Mouse (Mus musculus) gonadal fat pad, adult 2 months (tissue): ENCODE data around the gene Arhgef3. TPM values are rescaled to one million over a fixed set of nuclear protein-coding genes. Genes with fewer than 3 reads are reported as not detected.

Experiments used
- DNase-seq: peaks from one replicate; pipeline ENCODE4 v3.0.0-alpha.2; 2012; ENCODE audit warnings: low read depth
- polyA plus RNA-seq: library from polyadenylated mRNA; depleted of rRNA; stranded (reverse); fragments of >200 nt; gene quantifications from 2 replicates; pipeline ENCODE4 v1.2.3, GENCODE M21; 2012

Gene Arhgef3
- polyA plus RNA-seq, 1 experiment = 12.2 TPM

DNA sequence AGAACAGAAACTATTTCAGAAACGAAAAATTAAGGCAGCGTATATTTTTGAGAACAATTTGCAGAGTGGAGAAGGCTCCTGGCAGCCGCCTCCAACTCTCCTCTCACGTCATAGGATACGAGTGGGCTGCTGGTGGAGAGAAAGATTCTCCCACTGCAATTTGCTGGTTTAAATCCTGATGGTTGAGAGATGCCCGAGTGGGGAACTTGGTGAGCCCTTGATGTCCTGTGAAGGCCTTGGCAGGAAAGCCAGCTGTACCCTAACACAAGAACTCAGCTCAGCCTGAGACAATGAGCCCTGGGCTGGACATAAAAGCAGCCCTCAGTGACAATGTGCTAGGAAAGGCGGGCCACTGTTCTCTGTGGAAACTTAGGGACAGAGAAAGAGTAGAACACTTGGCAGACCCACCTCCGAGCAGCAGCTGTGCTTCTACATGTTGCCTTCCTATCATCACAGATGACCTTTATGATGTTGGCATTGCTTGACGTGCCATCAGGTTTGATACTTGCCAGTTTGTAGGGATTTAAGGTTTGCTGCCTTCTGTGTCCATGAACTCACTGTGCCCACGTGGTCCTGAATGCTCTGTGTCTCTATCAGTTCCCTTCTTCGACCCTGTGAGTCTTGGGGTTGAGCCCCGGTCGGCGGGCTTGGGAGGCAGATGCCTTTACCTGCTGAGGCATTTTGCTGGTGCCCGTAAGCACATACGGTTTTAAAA, 154.4 kb downstream of the Arhgef3 start:
- no peak for DNase-seq

DNA sequence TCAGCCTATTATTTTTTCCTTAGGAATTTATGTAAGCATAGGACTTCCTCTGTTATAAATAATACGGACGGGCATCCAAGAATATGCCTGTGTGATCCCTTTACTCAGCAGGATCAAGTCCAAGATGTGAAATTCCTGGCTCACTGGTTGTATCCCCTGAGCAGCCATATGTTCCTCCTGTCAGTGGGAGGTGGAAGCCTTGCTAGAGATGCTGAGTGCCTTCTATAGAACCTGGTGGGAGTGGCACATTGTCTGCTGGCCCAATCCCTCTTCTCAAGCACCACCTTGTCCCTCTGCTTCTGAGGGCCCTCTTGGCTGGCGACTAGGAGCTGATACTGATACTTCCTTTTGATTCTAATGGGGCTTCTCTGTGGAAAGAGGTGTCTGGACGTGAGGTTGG, 155.1 kb downstream of the Arhgef3 start:
- DNase-seq = no peak

GRCm38 (mm10) chr14:27270466-27270865, 155.8 kb downstream of the Arhgef3 start:
- no peak for DNase-seq

DNA sequence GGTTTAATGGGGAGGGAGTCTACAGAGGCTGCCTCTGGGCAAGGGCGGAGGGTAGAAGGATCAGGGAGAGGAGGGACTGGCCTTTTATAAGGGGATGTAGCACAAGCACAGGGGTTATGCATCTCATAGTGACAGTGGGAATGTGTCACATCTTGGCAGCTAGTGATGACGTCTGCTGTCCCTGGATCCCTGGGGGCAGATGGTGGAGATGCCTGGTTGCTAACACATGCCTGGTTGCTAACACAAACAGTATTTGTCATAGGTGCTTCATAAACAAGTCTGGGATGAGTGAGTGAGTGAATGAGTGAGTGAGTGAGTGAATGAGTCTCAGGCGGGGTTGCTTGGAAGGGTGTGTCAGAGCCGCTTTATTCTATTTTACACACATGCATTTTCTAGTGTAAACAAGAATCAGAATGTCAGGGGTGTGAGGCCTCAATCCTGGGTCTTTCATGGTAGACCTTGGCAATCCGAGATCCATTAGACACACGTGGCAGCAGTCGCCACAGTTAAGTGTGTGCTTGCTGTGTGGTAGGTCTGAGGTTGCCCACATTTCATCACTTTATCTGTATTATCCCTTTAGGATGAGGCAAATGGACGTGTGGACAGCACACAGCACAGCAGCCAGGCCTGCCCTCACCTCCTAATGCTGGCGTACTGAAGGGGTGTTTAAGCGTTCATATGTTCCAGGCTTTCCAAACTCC, 156.8 kb downstream of the Arhgef3 start:
- no peak for DNase-seq

GRCm38 (mm10) chr14:27272072-27272834, 157.6 kb downstream of the Arhgef3 start:
- DNase-seq = no peak

GRCm38 (mm10) chr14:27272835-27273138, 158.1 kb downstream of the Arhgef3 start:
- no peak for DNase-seq

- DNase-seq = no peak
Observed at GRCm38 (mm10) chr14:27273169-27273568, 158.5 kb downstream of the Arhgef3 start.

- DNase-seq = no peak
Observed at GRCm38 (mm10) chr14:27277259-27277658, 162.6 kb downstream of the Arhgef3 start.

GRCm38 (mm10) chr14:27280201-27280890, 165.6 kb downstream of the Arhgef3 start:
- no peak for DNase-seq

DNA sequence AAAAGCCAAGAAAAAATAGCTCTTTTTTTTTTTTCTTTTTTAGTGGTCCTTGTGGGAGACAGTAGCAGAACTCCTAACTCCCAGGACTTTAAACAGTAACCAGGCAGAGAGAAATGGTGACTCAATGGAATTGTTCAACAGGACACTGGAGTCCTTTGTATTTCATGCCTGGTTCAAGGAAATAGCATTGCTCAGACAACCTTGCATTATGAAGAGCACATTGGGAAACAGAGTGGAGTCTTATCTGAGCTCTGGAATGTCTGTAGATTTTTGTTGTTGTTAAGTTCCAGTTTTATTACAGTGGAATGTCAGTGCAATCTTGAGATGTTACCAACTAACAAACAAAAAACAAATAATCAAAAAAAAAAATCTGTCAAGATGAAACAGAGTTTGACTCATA, 169.3 kb downstream of the Arhgef3 start:
- DNase-seq = no peak

DNA sequence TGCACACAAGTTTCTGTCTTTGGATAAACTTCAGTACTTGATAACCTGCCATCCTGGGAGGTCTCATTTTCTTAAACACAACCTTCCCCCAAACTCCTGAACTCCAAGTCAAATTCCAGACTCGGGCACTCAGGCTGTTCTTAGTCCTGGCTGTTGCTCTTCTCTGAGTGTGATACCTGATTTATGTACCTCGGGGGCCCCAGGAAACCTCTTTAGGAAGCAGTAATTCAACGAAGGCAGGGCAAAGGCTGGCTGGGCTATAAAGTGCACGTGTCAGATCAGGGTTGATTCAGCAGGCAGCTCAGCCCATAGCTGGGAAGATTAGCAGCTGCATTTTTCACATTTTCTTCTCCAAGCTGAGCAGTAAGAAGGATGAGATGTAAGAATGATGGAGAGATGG, 171.5 kb downstream of the Arhgef3 start:
- no peak for DNase-seq

GRCm38 (mm10) chr14:27289053-27289452, 174.4 kb downstream of the Arhgef3 start:
- no peak for DNase-seq

- no peak for DNase-seq
Observed at GRCm38 (mm10) chr14:27292101-27292500, 177.4 kb downstream of the Arhgef3 start.

DNA sequence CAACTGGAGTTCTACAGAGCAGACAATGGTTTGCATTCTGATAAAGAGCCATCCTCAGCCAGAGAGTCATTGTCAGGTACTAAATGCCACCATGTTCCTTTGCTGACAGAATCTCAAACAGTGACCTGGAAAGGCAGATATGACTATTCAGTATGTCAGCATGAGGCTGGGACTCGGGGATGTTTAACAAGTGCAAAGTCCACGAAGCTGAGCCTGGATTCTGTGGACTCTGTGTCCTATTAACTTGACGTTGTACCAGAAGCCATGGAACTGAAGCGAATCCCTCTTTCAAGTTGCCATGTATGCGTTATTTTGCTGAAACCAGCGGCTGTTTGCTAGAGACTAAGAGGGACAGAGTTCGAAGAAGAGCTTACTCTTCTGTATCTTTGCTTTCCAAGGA, 181.1 kb downstream of the Arhgef3 start:
- DNase-seq = no peak

- no peak for DNase-seq
Observed at GRCm38 (mm10) chr14:27296987-27297386, 182.3 kb downstream of the Arhgef3 start.

DNA sequence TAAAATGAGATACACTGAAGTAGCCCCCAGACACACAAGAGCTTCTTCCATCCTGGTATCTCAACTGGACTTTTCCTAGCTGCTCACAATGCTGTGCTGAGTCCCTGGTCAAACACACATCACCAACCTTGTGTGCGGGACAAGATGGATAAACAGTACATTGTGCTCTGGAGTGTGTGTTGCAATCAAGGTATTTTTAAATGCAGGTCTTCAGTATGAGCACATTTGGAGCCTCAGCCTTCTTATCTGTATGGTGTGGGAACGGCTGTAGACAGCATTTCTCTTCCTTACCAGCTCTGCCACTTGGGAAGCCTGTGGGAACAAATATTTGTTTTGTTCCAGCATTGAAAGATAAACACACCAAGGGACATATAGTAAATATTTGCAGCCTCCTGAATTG, 184.2 kb downstream of the Arhgef3 start:
- no peak for DNase-seq

GRCm38 (mm10) chr14:27299705-27300104, 185.0 kb downstream of the Arhgef3 start:
- DNase-seq = no peak

- DNase-seq = peak; percentile 81
Observed at GRCm38 (mm10) chr14:27301768-27302499, 187.2 kb downstream of the Arhgef3 start.

DNA sequence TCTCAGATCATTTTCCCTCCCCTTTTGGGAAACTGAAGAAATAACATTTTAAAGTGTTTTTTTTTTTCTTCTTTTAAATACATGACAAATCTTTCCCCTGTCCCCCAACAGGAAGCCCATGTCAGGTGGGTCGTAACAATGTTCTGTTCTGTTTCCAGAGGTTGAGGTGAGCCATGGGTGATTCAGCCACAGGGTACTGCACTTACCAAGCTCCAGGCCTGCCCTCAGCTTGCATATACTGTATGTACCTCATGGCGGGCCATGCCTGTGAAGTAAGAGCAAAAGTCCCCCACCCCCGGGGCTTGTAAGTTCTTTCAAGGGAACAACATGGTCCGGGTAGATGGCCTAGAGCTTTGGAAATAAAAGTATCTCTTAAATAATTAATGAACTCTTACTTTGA, 188.6 kb downstream of the Arhgef3 start:
- DNase-seq = no peak

DNA sequence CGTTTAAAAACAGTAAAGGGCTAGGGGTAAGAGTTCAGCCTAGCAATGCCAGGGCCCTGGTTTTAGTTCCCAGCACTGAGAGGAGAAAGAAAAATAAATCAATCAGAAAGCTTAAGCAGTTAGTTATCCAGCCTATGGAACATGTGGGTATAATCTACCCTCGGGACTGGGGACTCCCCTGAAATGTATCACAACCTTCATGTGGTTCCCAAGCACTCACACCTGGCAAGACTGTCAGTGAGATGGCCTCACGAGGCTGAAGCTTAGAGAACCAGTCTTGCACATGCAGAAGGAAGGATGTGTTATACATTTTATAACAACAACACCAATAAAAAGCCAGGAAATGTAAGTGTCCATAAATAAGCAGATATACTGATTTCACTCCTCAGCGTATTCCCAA, 189.7 kb downstream of the Arhgef3 start:
- DNase-seq = no peak

GRCm38 (mm10) chr14:27308761-27309160, 194.1 kb downstream of the Arhgef3 start:
- no peak for DNase-seq
